Mouse (Mus musculus) cerebellum, postnatal 25 days (tissue): Measurements from ENCODE around the gene Fancg.
"Not testable (repeated sequence)": the region's sequence is repeated elsewhere in the genome, so short reads cannot be mapped to it uniquely, and the experiment has no call there.

Source experiments
- DNase-seq, 2 experiments: peaks; one replicate each; pipeline ENCODE4 v3.0.0; 2021; ENCODE audit warnings: mixed read lengths in 2 of 2

Fancg gene

DNA sequence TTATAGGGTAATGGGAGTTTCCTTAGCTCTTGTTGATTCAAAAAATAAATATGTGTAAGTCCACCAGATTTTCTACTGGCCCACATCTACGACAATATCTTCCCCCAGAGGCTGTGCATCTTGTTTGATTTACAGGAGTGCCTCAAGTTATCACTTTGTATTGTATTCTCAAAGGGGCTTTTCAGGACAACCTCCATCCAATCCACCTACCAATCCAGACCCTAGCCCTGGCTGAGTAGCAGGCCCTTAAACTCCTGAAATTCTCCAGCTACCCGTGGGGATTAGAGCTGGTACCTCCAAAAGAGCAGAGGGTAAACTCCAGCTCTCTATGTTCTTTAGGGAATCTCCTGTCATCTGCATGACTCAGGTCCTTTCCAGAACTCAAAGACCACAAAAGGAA, 12.3 kb downstream of the Fancg start:
- no peak for DNase-seq

DNA sequence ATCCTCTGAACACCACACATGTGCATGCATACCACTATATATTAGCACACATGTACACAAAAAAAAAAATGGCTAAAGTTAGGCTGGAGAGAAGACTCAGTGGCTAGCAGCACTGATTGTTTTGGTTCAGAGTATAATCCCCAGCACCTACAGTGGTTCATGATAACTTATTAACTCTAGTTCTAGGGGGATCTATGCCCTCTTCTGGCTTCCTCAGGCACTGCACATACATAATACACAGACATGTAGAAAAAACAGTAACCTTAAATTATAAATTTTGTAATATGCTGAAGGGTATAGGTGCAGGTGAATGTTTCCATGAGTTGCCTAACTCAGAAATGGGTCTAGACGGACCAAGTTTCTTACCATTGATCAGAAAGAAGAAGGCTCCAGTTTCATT, 22.0 kb downstream of the Fancg start:
- DNase-seq = no peak

DNA sequence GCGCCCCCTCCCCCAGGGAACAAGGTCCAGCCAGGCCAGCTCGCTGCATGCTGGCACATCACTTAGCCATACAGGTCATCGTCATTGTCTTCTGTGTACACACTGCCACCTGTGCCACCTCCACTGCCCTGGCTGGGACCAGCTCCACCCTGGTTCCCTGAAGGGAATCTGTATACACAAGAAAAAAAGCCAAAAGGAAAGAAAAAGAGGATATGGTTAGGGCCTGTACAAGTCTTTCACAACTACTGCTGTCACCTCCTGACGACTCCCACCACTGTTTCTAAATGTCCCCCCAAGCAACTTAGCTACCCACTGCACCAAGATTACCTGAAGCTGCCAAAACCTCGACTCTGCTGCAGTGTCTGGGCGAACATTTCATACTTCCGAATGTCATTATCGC, 29.8 kb downstream of the Fancg start:
- not testable (repeated sequence) for DNase-seq

DNA sequence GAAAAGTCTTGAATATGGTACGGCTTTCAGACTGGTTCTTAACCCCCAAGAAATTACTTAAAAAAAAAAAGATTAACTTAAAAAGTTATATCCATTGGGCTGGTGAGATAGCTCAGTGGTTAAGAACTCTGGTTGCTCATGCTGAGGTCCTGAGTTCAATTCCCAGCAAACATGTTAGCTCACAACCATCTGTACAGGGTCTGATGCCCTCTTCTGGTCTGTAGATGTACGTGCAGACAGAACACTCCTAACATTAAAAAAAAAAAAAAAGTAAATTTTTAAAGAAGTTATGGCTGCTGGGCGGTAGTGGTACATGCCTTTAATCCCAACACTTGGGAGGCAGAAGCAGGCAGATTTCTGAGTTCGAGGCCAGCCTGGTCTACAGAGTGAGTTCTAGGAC, 32.2 kb downstream of the Fancg start:
- no peak for DNase-seq

DNA sequence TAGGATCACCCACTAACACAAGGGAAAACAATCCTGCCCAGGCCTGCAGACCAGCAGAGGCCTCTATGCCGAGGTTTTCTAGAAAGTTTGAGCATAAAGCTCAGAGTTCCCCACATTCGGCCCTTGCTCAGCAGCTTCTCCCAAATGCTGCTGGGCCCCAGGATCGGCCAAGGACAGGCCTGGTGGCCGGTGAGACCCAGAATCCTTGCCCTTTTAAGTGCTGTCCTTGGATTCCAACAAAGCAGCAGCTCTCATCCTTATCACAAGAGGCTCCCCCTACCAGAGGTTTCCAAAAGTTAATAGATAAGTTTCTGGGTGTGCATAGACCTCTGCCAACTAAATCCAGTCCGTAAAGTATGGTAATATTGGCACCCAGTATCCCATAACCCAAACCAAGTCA, 36.4 kb downstream of the Fancg start:
- no peak for DNase-seq

DNA sequence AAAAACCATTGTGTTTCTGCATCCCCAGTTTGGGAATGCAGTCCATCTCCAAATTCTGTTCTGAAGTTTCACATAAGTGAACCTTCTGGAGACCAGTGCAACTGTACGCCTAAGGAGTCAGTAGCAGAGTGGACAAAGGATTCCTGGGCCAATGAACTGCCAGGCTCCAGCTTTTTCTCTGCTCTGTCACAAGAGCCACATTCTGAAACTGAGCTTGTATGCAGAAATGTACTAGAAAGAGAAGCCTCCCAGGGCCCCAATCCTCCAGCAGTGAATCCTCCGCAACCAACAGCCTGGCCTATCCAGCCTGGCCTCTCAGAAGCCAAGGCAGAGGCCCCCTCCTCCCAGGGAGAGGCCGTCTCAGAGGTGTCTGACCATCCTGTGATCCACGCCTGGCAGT, 37.4 kb downstream of the Fancg start:
- DNase-seq = no peak

DNA sequence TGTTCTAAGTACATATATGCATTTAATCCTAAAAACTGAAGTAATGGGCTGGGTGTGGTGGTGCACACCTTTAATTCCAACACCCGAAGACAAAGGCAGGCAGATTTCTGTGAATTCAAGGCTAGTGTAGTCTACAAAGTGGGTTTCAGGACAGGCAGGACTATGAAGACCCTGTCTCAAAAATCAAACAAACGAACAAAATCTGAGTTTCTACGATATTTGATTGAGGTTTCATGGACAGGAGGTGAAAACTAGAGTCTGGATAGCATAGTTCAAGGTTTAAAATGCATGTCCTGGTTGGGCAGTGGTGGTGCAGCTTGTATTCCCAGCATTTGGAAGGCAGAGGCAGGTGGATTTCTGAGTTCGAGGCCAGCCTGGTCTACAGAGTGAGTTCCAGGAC, 41.0 kb downstream of the Fancg start, which contains the start of gene 1700022I11Rik:
Gene 1700022I11Rik (plus strand): TSS at position 301 of the 400 bp plus-strand sequence.
- no peak for DNase-seq

DNA sequence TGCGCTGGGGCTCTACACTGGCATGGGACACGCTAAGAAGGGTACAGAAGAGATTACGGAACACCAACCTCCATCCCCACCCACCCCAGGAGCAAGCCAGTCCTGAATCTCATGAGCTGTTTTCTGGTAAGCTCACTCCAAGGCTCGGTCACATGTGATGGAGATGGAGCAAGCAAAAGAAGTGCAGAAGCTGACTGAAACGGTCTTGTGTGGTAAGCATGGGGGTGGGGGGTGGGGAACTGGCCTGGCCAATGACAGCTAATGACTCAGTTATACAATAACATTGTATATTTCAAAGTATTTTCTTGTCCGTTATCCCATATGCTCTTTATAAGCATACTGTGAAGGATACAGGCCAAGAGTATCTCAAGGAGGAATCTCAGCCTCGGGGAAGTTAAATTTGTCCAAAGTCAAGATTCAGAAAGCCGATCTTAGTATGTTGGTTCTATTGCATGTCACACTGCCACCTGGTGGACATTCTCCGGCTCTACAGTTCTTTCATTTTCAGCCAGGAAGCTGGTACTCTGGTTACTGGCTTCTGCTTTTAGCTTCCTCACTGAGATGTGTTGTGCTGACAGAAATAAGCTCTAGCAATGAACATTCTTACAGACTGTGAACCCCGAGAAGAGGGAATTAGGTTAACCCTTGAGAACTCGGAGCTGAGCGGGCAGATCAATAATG, 45.1 kb downstream of the Fancg start:
- DNase-seq = peak in 1 of 2 experiments; percentile 65

DNA sequence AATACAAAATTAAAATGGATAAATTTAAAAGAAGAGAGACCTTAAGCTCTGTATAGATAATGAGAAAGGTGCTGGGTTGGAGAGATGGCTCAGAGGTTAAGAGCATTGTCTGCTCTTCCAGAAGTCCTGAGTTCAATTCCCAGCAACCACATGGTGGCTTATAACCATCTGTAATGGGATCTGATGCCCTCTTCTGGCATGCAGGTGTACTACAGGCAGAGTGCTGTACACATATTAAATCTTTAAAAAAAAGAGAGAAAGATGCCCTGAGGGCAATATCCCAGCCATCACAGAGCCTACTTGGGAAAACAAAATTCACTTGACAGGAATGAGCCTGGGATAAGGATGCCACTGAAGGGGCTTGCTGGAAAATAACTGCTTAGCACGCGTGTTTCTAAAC, 46.8 kb downstream of the Fancg start:
- DNase-seq = peak in 1 of 2 experiments; percentile 31

DNA sequence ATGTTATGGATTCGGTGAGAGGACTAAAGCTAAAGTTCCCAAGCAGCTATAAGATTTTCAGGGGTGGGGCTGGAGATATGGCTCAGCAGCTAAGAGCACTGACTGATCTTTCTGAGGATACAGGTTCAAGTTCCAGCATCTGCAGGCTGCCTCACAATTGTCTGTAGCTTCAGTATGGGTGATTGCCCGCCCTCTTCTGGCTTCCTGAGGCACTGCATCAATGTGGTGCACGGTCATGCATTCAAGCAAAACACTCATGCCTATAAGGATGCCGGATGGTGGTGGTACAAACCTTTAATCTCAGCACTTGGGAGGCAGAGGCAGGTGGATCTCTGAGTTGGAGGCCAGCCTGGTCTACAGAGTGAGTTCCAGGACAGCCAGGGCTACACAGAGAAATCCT, 48.7 kb downstream of the Fancg start:
- peak; percentile 70 to 82 for DNase-seq

DNA sequence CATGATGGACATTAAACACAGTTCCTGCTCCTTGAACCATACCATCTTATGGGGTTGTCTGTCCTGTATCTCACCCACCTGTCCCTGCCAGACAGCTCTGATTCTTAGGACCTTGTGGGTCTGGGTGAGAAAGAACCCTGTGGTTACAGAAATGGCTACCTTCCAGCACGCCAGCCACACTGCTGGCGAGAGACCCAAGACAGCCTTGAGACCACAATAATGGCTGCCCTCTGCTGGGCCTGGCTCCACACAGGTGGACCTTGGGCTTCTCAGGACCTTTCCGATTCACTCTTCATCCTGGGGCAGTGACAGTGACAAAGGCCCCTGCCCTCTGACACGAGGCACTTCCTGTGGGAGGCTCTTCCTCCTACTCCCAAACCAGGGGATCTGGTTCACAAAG, 50.9 kb downstream of the Fancg start:
- no peak for DNase-seq

DNA sequence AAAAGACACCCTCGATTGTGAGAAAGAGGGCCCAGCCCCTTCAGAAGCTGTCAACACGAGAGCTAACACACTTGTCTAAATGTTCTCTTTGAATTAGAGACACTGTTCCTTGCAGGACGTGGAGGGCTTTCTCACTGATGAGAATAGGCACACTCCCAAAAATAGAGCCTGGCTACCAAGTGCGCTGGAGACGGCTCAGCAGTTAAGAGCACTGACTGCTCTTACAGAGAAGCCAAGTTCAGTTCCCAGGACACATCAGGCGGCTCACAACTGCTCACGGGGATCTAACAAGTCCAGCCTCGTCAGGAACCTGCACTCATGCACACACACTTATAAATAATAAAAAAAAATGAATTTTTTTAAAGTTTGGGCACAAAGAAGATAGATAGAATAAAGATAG, 51.4 kb downstream of the Fancg start:
- DNase-seq = no peak

DNA sequence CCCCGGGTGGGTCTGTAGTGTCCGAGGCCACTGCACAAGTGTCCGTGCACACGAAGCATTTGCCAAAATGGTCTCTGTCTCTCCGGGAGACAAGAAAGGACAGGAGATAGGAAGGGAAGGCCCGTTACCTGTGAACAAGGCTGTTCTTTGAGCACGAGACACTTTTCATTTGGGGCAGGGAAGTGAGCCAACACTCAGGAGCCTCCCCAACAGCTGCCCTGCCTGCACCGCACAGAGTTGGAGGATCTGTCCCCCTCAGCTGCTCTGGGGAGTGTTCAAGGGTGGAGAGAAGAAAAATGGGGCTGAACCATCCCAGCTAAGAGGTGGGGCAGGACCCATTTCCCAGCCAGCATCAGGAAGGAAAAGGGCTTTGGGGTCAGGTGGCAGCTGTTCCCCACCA, 52.3 kb downstream of the Fancg start:
- no peak for DNase-seq

DNA sequence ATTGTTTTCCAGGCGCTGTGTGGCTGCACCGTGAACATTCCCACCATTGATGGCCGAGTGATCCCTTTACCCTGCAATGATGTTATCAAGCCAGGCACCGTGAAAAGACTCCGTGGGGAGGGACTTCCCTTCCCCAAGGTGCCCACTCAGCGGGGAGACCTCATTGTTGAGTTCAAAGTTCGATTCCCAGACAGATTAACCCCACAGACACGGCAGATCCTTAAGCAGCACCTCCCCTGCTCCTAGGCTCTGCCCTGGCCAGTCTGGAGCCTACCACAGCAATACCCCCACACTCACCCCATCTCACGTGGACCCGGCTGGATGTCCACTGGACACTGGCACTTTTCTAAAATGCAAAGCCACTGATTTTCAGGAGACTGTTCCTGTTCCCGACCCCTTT, 53.0 kb downstream of the Fancg start:
- no peak for DNase-seq

DNA sequence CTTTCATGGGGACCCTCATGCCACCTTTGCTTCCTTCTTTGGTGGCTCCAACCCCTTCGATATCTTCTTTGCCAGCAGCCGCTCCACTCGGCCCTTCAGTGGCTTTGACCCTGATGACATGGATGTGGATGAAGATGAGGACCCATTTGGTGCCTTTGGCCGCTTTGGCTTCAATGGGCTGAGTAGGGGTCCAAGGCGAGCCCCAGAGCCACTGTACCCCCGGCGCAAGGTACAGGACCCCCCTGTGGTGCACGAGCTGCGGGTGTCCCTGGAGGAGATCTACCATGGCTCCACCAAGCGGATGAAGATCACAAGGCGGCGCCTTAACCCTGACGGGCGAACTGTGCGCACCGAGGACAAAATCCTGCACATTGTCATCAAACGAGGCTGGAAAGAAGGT, 53.7 kb downstream of the Fancg start:
- DNase-seq = no peak

DNA sequence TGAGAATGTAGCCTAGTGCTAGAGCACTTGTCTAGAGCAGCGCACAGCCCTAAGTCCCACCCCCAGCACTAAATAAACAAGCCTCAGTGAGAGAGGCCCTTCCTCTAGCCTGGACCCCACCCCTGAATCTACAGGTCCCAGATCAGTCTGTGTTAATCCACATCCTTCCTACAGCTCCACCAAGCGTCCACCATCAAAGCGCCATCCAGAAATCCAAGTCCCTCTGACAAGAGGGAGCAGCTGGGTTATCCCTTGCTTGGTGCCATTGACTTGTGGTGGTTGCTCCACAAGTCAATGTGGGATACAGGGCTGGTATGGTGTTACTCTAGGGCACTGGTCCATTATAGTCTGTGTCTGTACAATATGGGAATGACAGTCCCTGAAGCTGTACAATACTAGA, 55.1 kb downstream of the Fancg start:
- no peak for DNase-seq

DNA sequence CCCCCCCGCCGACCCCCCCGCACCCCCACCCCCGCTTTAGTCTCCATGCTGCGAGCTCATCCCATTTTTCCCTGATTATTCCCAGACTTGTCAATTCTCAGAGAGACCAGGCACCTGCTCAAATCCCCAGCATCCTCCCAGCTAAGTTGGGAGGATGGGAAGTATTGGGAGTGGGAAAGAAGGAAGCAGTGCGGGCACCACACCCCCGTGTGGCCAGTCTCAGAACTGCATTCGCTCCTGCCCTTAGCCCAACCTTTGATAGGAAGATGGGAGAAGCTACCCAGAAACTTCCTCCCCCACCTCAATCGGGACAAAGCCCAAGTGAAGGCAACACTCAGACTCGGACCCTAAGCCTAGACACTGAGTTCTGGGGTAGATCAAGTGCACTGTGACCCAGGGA, 56.0 kb downstream of the Fancg start:
- DNase-seq = peak; percentile 90 to 93

DNA sequence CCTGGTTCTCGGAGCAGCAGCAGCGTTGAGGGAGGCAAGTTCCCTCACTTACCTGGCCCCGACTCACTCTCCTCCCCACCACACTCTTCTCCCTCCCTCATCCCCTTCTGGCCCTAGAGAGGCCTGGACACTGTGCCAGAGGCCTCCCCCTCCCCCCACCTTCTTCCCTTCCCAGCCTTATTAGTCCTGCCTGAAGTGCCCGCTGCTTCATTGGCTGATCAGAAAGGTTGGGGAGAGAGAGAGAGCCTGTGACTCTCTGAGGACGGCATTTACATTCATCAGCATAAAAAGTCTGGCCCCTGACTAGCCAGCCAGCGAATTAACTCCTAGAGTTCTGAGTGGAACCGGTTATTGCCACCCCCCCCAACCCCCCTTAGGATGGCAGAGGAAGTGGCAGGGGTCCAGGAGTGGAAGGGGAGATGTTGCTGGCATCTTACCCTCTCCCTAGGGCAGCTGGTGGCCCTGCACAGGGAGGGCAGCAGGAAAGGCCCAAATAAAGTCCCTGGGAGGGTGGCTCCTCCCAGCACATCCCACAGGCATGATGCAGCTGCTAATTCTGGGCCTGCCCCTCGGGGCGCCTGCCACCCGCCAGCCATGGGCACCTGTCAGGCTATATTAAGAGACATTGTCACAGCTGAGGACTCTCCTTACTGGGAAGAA, 56.7 kb downstream of the Fancg start:
- peak; percentile 58 to 75 for DNase-seq

DNA sequence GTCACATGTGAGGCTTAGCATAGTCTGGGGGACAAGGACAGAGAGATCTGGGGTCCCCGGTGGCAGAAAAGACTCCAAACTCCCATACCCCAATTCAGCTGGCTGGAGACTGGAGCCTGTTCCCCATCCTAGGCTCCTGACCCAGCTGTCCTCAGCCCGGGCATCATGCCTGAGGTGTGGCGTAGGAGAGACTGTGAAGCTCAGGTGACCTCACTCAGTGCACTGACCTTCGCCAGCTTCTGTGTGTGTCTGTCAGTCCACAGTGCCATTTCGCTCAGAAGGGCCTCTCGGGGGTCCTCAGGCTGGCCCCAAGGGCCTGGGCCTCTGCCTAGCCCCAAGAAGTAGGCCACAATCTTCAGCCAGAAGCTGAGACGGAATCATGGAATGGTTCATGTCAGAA, 57.7 kb downstream of the Fancg start:
- DNase-seq = peak in 1 of 2 experiments; percentile 48
